Mouse (Mus musculus): ENCODE measurements around the gene Slc16a12. TPM values are rescaled to one million over a fixed set of nuclear protein-coding genes. Genes with fewer than 3 reads are reported as not detected.

Slc16a12 gene
- polyA plus RNA-seq, 1 experiment from 2014 or later, result 0.66 TPM

DNA sequence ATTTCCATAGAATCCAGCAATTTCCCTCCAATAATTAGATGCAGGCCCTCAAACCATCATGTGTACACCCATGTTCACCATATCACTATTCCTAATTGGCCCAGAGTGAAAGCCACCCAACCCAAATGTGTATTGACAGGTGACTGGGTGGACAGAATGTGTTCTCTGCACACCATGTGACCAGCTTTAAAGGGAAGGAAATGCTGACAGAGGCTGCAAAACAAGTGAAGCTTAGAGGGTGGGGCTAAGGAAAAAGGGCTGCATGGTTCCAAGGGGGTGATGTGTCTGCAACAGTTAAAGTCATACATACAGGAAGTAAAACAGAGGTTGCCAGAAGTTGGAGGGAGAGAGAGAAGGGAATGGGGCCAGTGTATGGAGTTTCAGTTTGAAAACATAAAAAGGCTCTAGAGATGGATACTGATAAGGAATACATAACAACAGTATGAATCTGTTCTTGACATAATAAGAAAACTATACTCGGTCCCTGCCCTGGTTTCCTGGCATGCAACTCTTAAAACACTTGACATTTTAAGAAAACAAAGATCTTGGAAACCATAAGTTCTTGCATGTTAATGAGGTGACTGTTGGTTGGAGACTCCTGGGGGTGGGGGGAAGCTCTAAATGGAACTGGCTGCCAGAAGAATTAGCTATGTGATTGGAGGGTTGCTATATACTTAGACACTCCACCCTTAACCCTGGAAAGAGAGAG, 20.7 kb downstream of the Slc16a12 start:
- H3K27me3 ChIP-seq, result no peaks in the 10 kb centered on the region
- H3K4me2 ChIP-seq, result no peak overlapping the region
- no peak overlapping the region for H3K27ac ChIP-seq
- H3K9me3 ChIP-seq, result no peaks in the 10 kb centered on the region
- 83% methylated on average over 1 of the region's 1 CpGs for WGBS
- 0 out of 2 replicates have a peak, but pooled peaks cover 5% of the 10 kb centered on the region for H3K4me1 ChIP-seq (replicated peaks)
- H3K36me3 ChIP-seq, result no peaks in the 10 kb centered on the region
- H3K9ac ChIP-seq (replicated peaks), result no peak overlapping the region
- H3K4me3 ChIP-seq (replicated peaks), result no peak overlapping the region
- no peak for ATAC-seq (ENCODE audit: insufficient number of reproducible peaks, insufficient read depth, low FRiP score, low TSS enrichment, low read depth)

DNA sequence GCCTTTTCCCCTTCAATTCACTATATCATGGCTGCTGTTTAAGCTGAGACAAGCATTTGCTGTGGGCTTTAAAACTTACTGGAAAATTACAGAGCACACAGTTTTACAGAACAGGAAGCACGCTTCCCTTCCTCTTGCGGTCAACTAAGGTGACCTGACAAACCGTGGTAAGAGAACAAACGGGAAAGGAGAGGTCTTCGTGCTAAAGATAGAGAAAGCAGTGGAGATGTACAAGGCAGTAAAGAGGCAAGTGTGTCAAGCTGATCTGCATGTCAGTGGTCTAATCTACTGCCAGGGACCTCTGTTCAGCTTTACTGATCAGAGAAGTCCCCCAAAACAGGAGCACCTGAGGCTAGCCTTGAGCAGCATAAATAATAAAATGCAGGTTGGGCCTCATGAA, 21.7 kb downstream of the Slc16a12 start:
- WGBS, result 92% methylated on average over 5 of the region's 5 CpGs
- Histone ChIP-seq H3K4me1 (replicated peaks) (no peaks in the 10 kb centered on the region), H3K4me2 (no peak overlapping the region), H3K36me3 (no peaks in the 10 kb centered on the region), H3K4me3 (replicated peaks) (no peak overlapping the region), H3K9me3 (no peaks in the 10 kb centered on the region), H3K27ac (no peak overlapping the region), H3K27me3 (no peaks in the 10 kb centered on the region), H3K9ac (replicated peaks) (no peak overlapping the region)
- ATAC-seq (ENCODE audit: insufficient number of reproducible peaks, insufficient read depth, low FRiP score, low TSS enrichment, low read depth), result no peak

DNA sequence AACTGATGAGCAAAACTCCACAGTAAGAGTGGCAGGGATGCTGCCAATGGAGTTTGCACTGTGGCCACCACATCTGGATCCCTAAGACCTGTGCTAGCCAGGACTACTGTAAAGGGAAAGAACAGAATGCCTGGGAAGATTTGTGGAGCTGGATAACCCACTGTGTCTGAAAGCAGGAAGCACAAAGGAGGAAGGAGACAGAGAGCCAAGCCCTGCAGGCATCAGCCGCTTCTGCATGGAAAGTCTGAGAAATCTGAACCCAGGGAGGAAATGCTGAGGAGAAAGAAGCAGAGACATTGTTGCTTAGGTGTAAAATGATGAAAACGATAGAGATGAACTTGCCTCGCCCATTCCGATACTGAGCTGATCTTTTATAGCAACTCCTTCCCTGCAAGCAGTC, 22.5 kb downstream of the Slc16a12 start:
- Histone ChIP-seq H3K27me3 (no peaks in the 10 kb centered on the region), H3K27ac (no peak overlapping the region)
- ATAC-seq (ENCODE audit: insufficient number of reproducible peaks, insufficient read depth, low FRiP score, low TSS enrichment, low read depth), result no peak

DNA sequence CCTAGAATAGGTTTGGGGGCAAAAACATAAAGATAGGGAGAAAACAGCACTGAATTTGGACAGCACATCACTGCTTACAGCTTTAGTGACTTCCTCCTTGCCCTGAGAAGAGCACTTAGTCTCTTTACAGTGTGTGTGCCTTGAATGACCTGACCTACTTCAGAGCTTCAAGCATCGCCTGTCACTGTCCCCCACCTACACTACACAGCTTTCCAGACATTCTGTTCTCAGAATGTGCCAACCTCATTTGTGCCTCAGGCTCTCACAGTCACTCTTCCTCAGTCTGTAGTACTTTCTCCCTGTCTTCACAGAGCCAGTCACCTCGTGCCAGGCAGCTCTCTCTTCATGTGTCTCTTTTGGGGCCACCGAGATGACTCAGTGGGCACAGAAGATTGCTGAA, 24.5 kb downstream of the Slc16a12 start:
- Histone ChIP-seq H3K4me2 (no peak overlapping the region), H3K4me1 (replicated peaks) (no peaks in the 10 kb centered on the region), H3K27ac (no peak overlapping the region), H3K9me3 (no peaks in the 10 kb centered on the region), H3K4me3 (replicated peaks) (no peak overlapping the region), H3K27me3 (no peaks in the 10 kb centered on the region), H3K9ac (replicated peaks) (no peak overlapping the region), H3K36me3 (no peaks in the 10 kb centered on the region)
- ATAC-seq (ENCODE audit: insufficient number of reproducible peaks, insufficient read depth, low FRiP score, low TSS enrichment, low read depth), result no peak
- WGBS, result 89% methylated on average over 3 of the region's 3 CpGs

More for the DNA sequence above, 22.5 kb downstream of the Slc16a12 start:
- WGBS, result 87% methylated on average over 4 of the region's 4 CpGs
- Histone ChIP-seq H3K4me1 (replicated peaks) (no peaks in the 10 kb centered on the region), H3K4me2 (no peak overlapping the region), H3K9me3 (no peaks in the 10 kb centered on the region), H3K4me3 (replicated peaks) (no peak overlapping the region), H3K36me3 (no peaks in the 10 kb centered on the region), H3K9ac (replicated peaks) (no peak overlapping the region)

DNA sequence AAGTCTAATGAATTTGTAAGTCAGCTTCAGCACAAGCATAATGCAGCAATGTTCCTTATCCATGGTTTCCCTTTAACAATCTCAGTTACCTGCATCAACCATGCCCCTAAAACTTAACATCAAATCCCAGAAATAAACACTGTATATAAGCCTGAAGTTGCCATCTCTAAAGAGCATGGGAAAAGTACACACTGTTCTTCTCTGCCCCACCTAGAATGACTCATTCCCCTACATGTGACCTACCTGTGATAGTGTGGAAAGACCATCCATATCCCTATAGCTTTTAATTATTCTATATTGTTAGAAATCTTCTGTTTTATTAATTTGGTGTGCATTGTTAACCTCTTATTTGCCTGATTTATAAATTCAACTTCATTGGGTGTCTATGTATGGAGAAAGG, 27.0 kb downstream of the Slc16a12 start:
- Histone ChIP-seq H3K27me3 (no peaks in the 10 kb centered on the region), H3K4me1 (replicated peaks) (no peaks in the 10 kb centered on the region), H3K4me3 (replicated peaks) (no peak overlapping the region), H3K36me3 (no peaks in the 10 kb centered on the region), H3K9ac (replicated peaks) (no peak overlapping the region), H3K27ac (no peak overlapping the region), H3K4me2 (no peak overlapping the region), H3K9me3 (no peaks in the 10 kb centered on the region)
- no peak for ATAC-seq (ENCODE audit: insufficient number of reproducible peaks, insufficient read depth, low FRiP score, low TSS enrichment, low read depth)

DNA sequence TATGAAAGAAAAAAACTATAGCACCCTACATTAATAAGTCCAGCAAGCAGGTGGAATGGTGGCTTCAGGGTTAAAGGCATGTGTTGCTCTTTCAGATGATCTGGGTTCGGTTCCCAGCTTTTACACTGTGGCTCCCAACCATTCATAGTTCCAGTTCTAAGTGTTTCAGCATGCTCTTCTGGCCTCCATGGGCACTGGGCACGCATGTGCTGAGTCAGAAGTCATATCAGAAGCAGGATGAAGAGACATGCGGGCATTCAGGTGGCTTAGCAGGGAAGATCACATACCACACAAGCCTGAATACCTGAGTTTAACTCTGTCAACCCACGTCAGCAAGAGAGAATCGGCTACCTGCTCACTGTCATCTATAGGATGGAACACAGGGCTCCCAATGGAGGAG, 28.1 kb downstream of the Slc16a12 start:
- 85% methylated on average over 5 of the region's 5 CpGs for WGBS
- ATAC-seq (ENCODE audit: insufficient number of reproducible peaks, insufficient read depth, low FRiP score, low TSS enrichment, low read depth), result no peak

DNA sequence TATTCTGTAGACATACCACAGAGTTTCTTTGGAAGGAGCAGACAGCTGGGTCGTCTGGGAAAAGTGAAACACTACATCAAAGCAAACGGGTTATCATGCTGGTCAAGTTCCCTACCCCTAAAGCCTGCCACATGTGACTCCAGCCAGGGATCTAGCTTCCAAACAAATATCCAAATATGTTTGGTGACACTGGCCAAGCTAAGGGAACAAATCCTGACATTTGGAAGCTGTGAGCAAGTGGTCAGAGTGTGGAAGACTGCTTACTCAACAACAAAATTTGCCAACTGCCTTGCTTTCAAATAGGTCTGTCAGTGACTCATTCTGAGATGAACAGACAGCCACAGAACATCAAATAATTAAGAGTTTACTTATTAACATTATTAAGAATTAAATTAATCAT, 28.6 kb downstream of the Slc16a12 start:
- H3K27me3 ChIP-seq, result no peaks in the 10 kb centered on the region
- H3K36me3 ChIP-seq, result no peaks in the 10 kb centered on the region
- 34% methylated on average over 2 of the region's 2 CpGs for WGBS
- peaks cover 5% of the 10 kb centered on the region; the same call in 1 of the 2 replicates for H3K4me1 ChIP-seq (replicated peaks)
- H3K9ac ChIP-seq (replicated peaks), result no peak overlapping the region
- H3K4me2 ChIP-seq, result no peak overlapping the region
- H3K27ac ChIP-seq, result no peak overlapping the region
- no peak overlapping the region for H3K4me3 ChIP-seq (replicated peaks)
- no peaks in the 10 kb centered on the region for H3K9me3 ChIP-seq
- ATAC-seq (ENCODE audit: insufficient number of reproducible peaks, insufficient read depth, low FRiP score, low TSS enrichment, low read depth), result no peak

More for the DNA sequence above, 28.1 kb downstream of the Slc16a12 start:
- Histone ChIP-seq H3K27ac (no peak overlapping the region), H3K9me3 (no peaks in the 10 kb centered on the region), H3K9ac (replicated peaks) (no peak overlapping the region), H3K27me3 (no peaks in the 10 kb centered on the region), H3K36me3 (no peaks in the 10 kb centered on the region), H3K4me1 (replicated peaks) (peaks cover 4% of the 10 kb centered on the region; the same call in 1 of the 2 replicates), H3K4me3 (replicated peaks) (no peak overlapping the region), H3K4me2 (no peak overlapping the region)

DNA sequence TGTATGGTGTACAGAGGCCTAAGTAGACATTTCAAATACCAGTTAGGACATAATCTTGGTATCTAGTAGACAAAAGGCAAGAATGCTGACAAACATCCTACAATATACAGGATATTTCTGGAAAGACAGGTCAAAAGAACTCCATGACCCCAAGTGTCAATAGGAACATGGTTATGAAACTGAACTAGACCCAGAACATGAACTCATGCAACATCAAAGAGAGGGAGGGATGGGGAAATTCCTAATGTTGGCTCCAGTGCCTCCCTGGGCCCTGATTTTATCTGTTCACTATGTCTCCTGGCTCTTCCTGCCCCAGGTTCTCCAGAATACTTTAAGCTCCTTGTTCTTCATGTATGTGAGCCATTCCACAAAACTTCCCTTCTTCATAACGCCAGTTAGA, 31.2 kb downstream of the Slc16a12 start:
- H3K36me3 ChIP-seq, result no peaks in the 10 kb centered on the region
- no peak overlapping the region for H3K4me3 ChIP-seq (replicated peaks)
- H3K4me2 ChIP-seq, result no peak overlapping the region
- H3K27me3 ChIP-seq, result no peaks in the 10 kb centered on the region
- WGBS, result 74% methylated on average over 1 of the region's 1 CpGs
- no peaks in the 10 kb centered on the region for H3K9me3 ChIP-seq
- H3K27ac ChIP-seq, result no peak overlapping the region
- peaks cover 5% of the 10 kb centered on the region; the same call in 1 of the 2 replicates for H3K4me1 ChIP-seq (replicated peaks)
- H3K9ac ChIP-seq (replicated peaks), result no peak overlapping the region
- ATAC-seq (ENCODE audit: insufficient number of reproducible peaks, insufficient read depth, low FRiP score, low TSS enrichment, low read depth), result no peak

DNA sequence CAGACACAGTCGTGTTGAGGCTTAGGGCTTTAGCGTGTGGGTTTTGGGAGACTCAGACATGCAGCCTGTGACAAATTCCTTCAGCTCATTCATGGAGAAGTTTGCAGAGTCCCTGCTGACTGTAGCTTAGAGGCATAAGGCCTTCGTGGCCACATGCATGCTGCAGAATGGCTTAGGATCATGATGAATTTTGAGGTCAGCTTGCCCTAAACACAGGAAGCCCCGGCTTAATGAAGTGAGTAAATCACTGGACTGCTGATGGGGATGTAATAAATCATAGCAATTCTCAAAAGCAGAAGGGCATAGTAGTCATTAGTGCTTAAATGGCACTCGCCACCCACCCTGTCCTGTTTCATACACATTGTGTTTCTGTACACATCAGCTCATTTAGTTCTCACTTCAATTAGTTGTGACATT, 32.8 kb downstream of the Slc16a12 start:
- peaks cover 5% of the 10 kb centered on the region; the same call in 1 of the 2 replicates for H3K4me1 ChIP-seq (replicated peaks)
- no peaks in the 10 kb centered on the region for H3K9me3 ChIP-seq
- no peak for ATAC-seq (ENCODE audit: insufficient number of reproducible peaks, insufficient read depth, low FRiP score, low TSS enrichment, low read depth)
- 15% methylated on average over 5 of the region's 5 CpGs for WGBS
- H3K4me2 ChIP-seq, result no peak overlapping the region
- H3K27ac ChIP-seq, result no peak overlapping the region
- no peaks in the 10 kb centered on the region for H3K36me3 ChIP-seq
- no peaks in the 10 kb centered on the region for H3K27me3 ChIP-seq
- no peak overlapping the region for H3K9ac ChIP-seq (replicated peaks)
- no peak overlapping the region for H3K4me3 ChIP-seq (replicated peaks)

DNA sequence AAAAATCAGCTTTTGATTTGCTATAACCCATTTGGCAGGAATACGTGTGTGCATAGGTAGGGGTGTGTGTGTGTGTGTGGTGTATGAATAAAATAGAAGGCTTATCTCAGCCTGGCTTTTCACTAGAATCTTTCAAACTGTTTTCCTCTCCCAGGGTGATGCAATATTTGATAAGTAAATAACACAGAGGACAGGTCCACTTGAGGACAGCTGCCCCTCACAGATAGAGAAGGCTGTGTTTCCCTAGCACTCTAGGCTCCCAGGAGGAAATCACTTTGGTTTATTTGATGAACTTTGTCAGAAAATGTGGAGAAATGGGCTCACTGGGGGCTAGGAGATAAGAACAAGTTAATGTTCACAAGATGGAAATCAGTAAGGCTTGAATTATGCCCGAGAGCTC, 35.0 kb downstream of the Slc16a12 start:
- no peak for ATAC-seq (ENCODE audit: insufficient number of reproducible peaks, insufficient read depth, low FRiP score, low TSS enrichment, low read depth)
- peaks cover 5% of the 10 kb centered on the region; the same call in 1 of the 2 replicates for H3K4me1 ChIP-seq (replicated peaks)
- whole genome bisulfite sequencing, result 90% methylated on average over 2 of the region's 2 CpGs
- H3K4me2 ChIP-seq, result no peak overlapping the region
- no peak overlapping the region for H3K9ac ChIP-seq (replicated peaks)
- H3K9me3 ChIP-seq, result no peaks in the 10 kb centered on the region
- no peaks in the 10 kb centered on the region for H3K36me3 ChIP-seq
- no peak overlapping the region for H3K27ac ChIP-seq
- H3K4me3 ChIP-seq (replicated peaks), result no peak overlapping the region
- H3K27me3 ChIP-seq, result no peaks in the 10 kb centered on the region

DNA sequence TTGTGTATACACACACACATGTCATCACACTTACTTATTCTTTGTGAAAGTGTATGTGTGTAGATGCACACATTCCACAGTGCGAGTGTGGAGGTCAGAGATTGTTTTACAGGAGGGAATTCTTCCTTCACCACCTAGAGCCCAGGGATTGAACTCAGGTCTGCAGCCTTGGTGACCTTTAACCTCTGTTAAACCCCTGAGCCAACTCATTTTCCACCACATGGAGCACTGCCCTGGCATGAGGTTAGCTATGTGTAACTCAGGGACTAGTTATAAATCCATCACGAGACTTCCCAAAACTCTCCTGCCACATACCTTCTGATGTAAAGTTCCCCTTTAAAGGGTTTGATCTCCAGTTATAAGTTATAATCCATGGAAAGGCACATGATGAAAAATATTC, 38.9 kb downstream of the Slc16a12 start:
- WGBS, result 73% methylated on average over 2 of the region's 2 CpGs
- Histone ChIP-seq H3K4me3 (replicated peaks) (no peak overlapping the region), H3K27ac (no peak overlapping the region), H3K9ac (replicated peaks) (no peak overlapping the region), H3K4me1 (replicated peaks) (no peaks in the 10 kb centered on the region), H3K36me3 (no peaks in the 10 kb centered on the region), H3K9me3 (no peaks in the 10 kb centered on the region), H3K4me2 (no peak overlapping the region), H3K27me3 (no peaks in the 10 kb centered on the region)
- no peak for ATAC-seq (ENCODE audit: insufficient number of reproducible peaks, insufficient read depth, low FRiP score, low TSS enrichment, low read depth)

DNA sequence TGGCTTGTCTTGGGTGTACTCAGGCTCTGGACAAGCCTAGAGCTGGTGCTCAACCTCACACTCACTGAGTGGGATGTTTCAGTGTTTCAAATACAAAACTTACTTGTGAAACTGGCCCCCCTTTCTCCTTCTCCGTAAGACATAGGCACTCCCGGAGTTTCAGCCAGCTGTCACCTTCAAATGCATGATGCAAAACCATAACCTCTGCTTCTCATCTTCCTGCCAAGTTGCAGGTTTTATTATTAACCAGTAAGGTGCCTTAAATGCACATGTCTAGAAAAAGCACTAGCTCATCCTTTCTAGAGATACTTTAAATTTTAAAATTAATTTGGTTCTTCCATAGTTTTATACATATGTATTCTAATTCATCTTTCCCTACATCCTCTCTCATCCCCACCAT, 39.5 kb downstream of the Slc16a12 start:
- Histone ChIP-seq H3K9ac (replicated peaks) (no peak overlapping the region), H3K27ac (no peak overlapping the region), H3K4me1 (replicated peaks) (no peaks in the 10 kb centered on the region), H3K9me3 (no peaks in the 10 kb centered on the region), H3K27me3 (no peaks in the 10 kb centered on the region), H3K4me2 (no peak overlapping the region), H3K36me3 (no peaks in the 10 kb centered on the region), H3K4me3 (replicated peaks) (no peak overlapping the region)
- no peak for ATAC-seq (ENCODE audit: insufficient number of reproducible peaks, insufficient read depth, low FRiP score, low TSS enrichment, low read depth)
- 76% methylated on average over 2 of the region's 2 CpGs for WGBS

Data from limb, embryonic 12.5 days (tissue).